Mouse (Mus musculus) embryonic fibroblast, embryonic 13.5 days (primary cell): ENCODE measurements around the gene Atf3. TPM values are rescaled to one million over a fixed set of nuclear protein-coding genes. Genes with fewer than 3 reads are reported as not detected.

ENCODE experiments used
- H3K27ac ChIP-seq: 2 replicates; pipeline ENCODE4 v1.5.1; 2012; ENCODE audit warnings: low read length, control low read depth, inconsistent platforms; ENCODE audit not compliant: insufficient read depth
- H3K4me1 ChIP-seq: 2 replicates; pipeline ENCODE4 v1.6.1; 2011; ENCODE audit warnings: low read length; ENCODE audit not compliant: control insufficient read depth, insufficient read depth
- H3K4me3 ChIP-seq: 2 replicates; pipeline ENCODE4 v1.5.1; 2011; ENCODE audit warnings: mild to moderate bottlenecking, control low read depth, low read length; ENCODE audit not compliant: insufficient read depth
- CTCF ChIP-seq: IDR thresholded peaks from 2 replicates; pipeline ENCODE4 v1.5.1; 2011; ENCODE audit warnings: mild to moderate bottlenecking, control low read depth, low read length, moderate library complexity, borderline replicate concordance; ENCODE audit not compliant: insufficient read depth
- POLR2A ChIP-seq: IDR thresholded peaks from 2 replicates; pipeline ENCODE4 v1.6.1; 2011; ENCODE audit warnings: low read depth, mild to moderate bottlenecking, control low read depth, low read length, moderate library complexity
- polyA plus RNA-seq: library from polyadenylated mRNA; stranded (reverse); fragments of >200 nt; gene quantifications from 2 replicates; pipeline ENCODE4 v1.2.4, GENCODE M21; 2011; ENCODE audit warnings: low read depth; ENCODE audit not compliant: missing spikeins, insufficient read length

The Atf3 gene
- polyA plus RNA-seq, 1 experiment, result 6.3 TPM

GRCm38 (mm10) chr1:191183163-191184065 lies 34.4 kb downstream of the Atf3 start:
- Histone ChIP-seq H3K4me1 (peaks cover 6% of the 10 kb centered on the region; the same call in 1 of the 2 replicates), H3K4me3 (peak overlapping the region; percentile 61)

GRCm38 (mm10) chr1:191182431-191183162 lies 35.2 kb downstream of the Atf3 start:
- H3K27ac ChIP-seq, result no peak overlapping the region; the same call in 1 of the 2 replicates
- H3K4me3 ChIP-seq, result peak overlapping the region; percentile 61
- peaks cover 7% of the 10 kb centered on the region; the same call in 1 of the 2 replicates for H3K4me1 ChIP-seq
- TF ChIP-seq CTCF (peak; percentile 59; the same call in 1 of the 2 replicates), POLR2A (no peak)

More at GRCm38 (mm10) chr1:191183163-191184065, 34.4 kb downstream of the Atf3 start:
- H3K27ac ChIP-seq, result no peak overlapping the region
- TF ChIP-seq CTCF (no peak), POLR2A (peak; percentile 99)

- Histone ChIP-seq H3K4me1 (peaks cover 7% of the 10 kb centered on the region; the same call in 1 of the 2 replicates), H3K27ac (no peak overlapping the region), H3K4me3 (peak overlapping the region; percentile 19)
- TF ChIP-seq CTCF (no peak), POLR2A (no peak)
Measured at GRCm38 (mm10) chr1:191181469-191182259, 36.2 kb downstream of the Atf3 start.

- Histone ChIP-seq H3K27ac (no peak overlapping the region), H3K4me1 (0 out of 2 replicates have a peak, but pooled peaks cover 4% of the 10 kb centered on the region), H3K4me3 (no peak overlapping the region)
- TF ChIP-seq POLR2A, result no peak
Measured at GRCm38 (mm10) chr1:191180397-191180796, 37.4 kb downstream of the Atf3 start.

GRCm38 (mm10) chr1:191179846-191180245 lies 38.0 kb downstream of the Atf3 start:
- 0 out of 2 replicates have a peak, but pooled peaks cover 4% of the 10 kb centered on the region for H3K4me1 ChIP-seq
- H3K4me3 ChIP-seq, result no peak overlapping the region
- H3K27ac ChIP-seq, result no peak overlapping the region
- TF ChIP-seq CTCF (no peak), POLR2A (no peak)

- no peak for TF ChIP-seq CTCF
- no peak for TF ChIP-seq POLR2A
- Histone ChIP-seq H3K27ac (no peak overlapping the region), H3K4me3 (no peak overlapping the region), H3K4me1 (0 out of 2 replicates have a peak, but pooled peaks cover 4% of the 10 kb centered on the region)
Measured at GRCm38 (mm10) chr1:191178511-191179188, 39.2 kb downstream of the Atf3 start.

GRCm38 (mm10) chr1:191176887-191177286 lies 41.0 kb downstream of the Atf3 start:
- TF ChIP-seq POLR2A (no peak), CTCF (no peak)
- no peak overlapping the region for H3K4me3 ChIP-seq
- 0 out of 2 replicates have a peak, but pooled peaks cover 4% of the 10 kb centered on the region for H3K4me1 ChIP-seq

GRCm38 (mm10) chr1:191172487-191172886 lies 45.4 kb downstream of the Atf3 start:
- Histone ChIP-seq H3K4me3 (no peak overlapping the region), H3K27ac (no peak overlapping the region), H3K4me1 (no peaks in the 10 kb centered on the region)
- no peak for TF ChIP-seq POLR2A
- TF ChIP-seq CTCF, result peak; percentile 32; the same call in 1 of the 2 replicates

More at GRCm38 (mm10) chr1:191176887-191177286, 41.0 kb downstream of the Atf3 start:
- H3K27ac ChIP-seq, result no peak overlapping the region
